Mouse (Mus musculus): ENCODE measurements around the gene Ugt1a8. TPM values are rescaled to one million over a fixed set of nuclear protein-coding genes. Genes with fewer than 3 reads are reported as not detected.
"Not testable (repeated sequence)": the region's sequence is repeated elsewhere in the genome, so short reads cannot be mapped to it uniquely, and the experiment has no call there.

The Ugt1a8 gene
- not detected for total RNA-seq (2021)

DNA sequence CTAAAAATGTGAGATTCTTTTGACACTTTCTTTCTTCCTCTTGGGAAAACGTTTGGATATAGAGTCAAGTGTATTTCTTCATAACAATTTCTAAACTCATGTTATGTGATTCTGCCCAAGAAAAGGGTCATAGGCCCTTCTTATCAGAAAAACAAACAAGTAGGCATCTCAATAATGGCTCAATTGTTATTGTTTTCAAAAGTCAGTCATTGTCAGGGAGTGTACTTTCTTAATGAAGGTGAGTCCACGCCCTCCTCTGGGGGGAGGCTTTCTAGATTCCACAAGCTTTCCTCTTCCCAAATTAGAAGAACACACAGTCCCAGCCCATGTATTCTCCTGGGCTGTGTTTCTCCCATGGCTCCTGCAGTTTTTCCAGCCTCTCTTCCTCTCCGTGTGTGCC lies at the start of gene Ugt1a8:
TSS of gene Ugt1a8 (plus strand) at position 301 of the 400 bp plus-strand sequence.
- no peak for DNase-seq

DNA sequence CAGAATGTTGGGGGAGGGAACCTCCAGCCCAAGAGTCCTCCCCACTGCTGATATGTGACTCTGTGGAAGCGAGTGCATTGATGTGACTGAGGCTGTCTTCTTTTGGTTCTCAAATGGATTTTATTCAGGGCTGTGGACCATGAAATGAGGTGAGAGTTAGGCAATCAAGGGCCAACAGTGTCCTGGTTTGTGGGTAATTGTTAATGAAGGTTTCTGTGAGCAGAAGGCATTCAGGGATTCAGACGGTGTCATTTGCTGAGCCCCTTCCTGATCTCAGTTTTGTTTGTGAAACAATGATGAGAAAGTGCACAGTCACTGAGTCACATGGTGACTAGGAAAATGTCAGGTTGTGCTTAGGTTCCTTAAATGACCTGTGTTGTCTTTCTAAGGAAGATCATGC lies 44.6 kb upstream of the Ugt1a8 start:
- DNase-seq: not testable (repeated sequence)

- not testable (repeated sequence) for DNase-seq
Measured at GRCm38 (mm10) chr1:88044832-88045437, 42.7 kb upstream of the Ugt1a8 start.

DNA sequence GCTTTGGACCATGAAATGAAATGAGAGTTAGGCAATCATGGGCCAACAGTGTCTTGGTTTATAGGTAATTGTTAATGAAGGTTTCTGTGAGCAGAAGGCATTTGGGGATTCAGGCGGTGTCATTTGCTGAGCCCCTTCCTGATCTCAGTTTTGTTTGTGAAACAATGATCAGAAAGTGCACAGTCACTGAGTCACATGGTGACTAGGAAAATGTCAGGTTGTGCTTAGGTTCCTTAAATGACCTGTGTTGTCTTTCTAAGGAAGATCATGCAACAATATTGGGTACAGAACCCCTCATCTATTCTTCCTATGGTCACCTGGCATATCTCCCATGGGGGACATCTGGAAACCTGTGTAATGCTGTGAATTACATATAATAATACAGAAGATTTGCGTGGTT lies 40.2 kb upstream of the Ugt1a8 start:
- DNase-seq: not testable (repeated sequence)

DNA sequence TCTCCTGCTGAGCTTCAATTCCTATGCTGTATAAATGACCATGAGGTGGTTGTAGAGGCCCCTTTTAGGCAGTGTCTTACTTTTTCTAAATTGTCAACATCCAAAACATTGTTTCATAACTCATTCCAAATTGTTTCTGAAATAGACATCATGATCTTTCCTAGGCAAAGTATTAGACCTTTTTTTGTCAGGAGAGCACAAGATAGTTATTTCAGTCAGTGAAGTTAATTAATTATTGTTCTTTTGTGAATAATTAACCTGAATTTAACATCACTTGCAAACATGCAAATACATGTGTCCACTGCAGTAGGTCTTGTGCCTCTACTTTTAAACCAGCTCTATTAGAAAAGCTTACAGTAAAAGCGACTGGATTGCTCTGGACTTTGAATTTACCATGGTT lies 32.5 kb upstream of the Ugt1a8 start, which contains the start of gene Ugt1a10:
TSS of gene Ugt1a10 (plus strand) at position 301 of the 400 bp plus-strand sequence.
- DNase-seq: no peak

- DNase-seq: not testable (repeated sequence)
Measured at GRCm38 (mm10) chr1:88066472-88067102, 21.0 kb upstream of the Ugt1a8 start.

- DNase-seq: no peak
Measured at GRCm38 (mm10) chr1:88070495-88070894, 17.1 kb upstream of the Ugt1a8 start, which contains the start of gene Ugt1a9. Gene Ugt1a9 (plus strand): TSS chr1:88070800.

DNA sequence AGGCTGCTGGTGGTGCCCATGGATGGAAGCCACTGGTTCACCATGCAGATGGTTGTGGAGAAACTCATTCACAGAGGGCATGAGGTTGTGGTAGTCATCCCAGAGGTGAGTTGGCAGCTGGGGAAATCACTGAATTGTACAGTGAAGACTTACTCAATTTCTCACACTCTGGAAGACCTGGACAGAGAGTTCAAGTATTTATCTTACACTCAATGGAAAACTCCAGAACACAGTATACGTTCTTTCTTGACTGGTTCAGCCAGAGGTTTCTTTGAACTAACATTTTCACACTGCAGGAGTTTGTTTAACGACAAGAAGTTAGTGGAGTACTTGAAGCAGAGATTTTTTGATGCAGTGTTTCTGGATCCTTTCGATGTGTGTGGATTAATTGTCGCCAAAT lies 16.7 kb upstream of the Ugt1a8 start:
- DNase-seq: no peak

DNA sequence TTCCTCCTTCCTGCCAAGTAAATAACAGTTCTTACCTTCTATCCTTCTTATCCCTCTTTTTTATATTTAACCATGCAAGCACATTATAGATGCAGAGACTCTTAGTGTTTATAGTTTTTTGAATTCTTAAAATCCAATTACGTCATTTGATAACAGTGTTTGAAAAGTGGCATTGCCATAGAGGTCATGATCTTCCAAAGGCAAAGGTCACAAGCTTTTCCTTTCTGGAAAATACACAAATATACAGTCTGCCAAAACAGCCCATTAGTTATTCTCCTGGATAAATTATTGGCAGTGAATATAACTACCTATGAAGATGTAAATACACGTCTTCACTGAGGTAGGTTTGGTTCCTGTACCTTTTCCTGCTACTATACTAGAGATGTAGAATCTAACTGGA lies 13.1 kb upstream of the Ugt1a8 start:
- no peak for DNase-seq

- DNase-seq: no peak
Measured at GRCm38 (mm10) chr1:88077128-88077527, 10.5 kb upstream of the Ugt1a8 start.

DNA sequence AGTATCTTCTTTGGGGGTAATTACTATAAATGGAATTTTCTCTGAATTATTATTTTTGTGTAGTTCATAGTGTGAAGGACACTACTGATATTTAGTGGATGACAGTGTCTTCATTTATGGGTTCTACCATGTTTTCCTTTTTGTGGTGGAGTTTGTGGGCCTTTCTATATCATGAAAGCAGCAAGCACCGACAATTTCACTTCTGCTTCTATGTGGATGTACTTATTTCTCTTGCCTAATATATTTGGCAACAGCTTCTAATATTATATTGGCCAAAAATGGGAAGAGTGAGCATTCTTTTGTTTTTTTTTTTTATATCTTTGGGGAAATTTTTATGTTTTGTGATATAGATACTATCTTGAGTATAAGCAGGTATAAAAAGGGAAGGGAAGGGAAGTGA lies 5.9 kb upstream of the Ugt1a8 start:
- DNase-seq: no peak

- DNase-seq: no peak
Measured at GRCm38 (mm10) chr1:88086125-88086524, 1.5 kb upstream of the Ugt1a8 start.

GRCm38 (mm10) chr1:88092341-88092740 lies 4.7 kb downstream of the Ugt1a8 start:
- no peak for DNase-seq

DNA sequence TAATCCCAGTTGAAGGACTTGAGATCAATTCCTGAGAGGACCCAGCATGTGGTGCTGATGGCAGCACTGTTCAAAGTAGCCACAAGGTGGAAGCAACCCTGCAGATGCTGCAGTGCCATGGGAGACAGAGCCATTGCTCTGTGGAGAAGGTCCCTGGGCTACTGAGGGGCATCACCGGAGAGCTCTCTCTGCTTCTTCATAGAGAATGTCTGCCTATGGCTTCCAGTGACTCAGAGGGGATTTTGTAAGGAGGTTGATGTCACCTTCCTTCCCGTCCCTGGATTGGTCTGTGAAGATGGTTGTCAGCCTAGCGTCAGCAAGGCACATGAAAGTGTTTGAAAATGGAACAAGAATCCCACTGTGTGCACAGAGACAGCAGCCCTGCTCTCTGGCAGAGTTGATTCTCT lies 6.7 kb downstream of the Ugt1a8 start:
- not testable (repeated sequence) for DNase-seq

GRCm38 (mm10) chr1:88094941-88095492 lies 7.4 kb downstream of the Ugt1a8 start, which contains the start of gene Ugt1a7c:
Gene Ugt1a7c (plus strand): TSS chr1:88095062.
- DNase-seq: no peak

GRCm38 (mm10) chr1:88098546-88098945 lies 10.9 kb downstream of the Ugt1a8 start:
- not testable (repeated sequence) for DNase-seq

DNA sequence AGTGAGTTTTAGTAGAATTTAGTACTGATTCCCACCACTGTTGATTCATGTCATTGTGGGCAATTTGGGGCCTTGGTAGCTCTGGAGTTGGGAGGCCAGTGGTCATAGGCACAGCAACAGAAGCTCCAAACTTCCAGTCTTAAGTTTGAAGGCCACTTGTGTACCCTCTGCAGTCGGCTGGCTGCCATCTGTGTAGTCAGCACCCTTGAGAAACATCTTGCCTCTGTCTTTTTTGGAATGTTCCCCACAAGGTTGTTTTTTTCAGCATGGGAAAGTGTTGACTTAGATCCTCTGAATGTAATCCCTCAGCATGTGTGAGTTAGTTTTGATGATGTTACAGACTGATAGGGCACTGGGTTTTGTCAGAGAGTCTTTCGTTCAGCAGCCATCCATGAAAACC lies 12.1 kb downstream of the Ugt1a8 start:
- DNase-seq: not testable (repeated sequence)

DNA sequence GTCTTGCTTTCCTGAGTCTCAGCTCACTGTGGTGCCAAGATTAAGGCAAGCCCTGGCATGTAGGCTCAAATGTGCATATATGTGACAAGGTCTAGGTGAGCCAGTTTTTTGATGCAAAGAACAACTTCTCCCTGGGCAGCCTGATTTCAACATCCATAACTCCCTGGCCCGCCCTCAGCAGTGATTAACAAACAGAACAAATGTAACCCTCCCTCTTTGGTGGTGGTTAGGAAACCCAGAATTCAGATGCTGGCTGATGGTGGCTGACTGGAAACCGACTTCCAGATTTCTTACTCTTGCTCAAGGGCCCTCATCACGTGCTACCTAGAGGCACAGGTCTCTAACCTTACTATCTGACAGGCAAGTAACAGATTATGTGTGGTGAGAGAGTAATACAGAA lies 15.4 kb downstream of the Ugt1a8 start, which contains the start of gene Ugt1a6b:
TSS of gene Ugt1a6b (plus strand) at position 234 of the 400 bp plus-strand sequence.
- not testable (repeated sequence) for DNase-seq

- DNase-seq: not testable (repeated sequence)
Measured at GRCm38 (mm10) chr1:88103697-88104468, 16.3 kb downstream of the Ugt1a8 start.

DNA sequence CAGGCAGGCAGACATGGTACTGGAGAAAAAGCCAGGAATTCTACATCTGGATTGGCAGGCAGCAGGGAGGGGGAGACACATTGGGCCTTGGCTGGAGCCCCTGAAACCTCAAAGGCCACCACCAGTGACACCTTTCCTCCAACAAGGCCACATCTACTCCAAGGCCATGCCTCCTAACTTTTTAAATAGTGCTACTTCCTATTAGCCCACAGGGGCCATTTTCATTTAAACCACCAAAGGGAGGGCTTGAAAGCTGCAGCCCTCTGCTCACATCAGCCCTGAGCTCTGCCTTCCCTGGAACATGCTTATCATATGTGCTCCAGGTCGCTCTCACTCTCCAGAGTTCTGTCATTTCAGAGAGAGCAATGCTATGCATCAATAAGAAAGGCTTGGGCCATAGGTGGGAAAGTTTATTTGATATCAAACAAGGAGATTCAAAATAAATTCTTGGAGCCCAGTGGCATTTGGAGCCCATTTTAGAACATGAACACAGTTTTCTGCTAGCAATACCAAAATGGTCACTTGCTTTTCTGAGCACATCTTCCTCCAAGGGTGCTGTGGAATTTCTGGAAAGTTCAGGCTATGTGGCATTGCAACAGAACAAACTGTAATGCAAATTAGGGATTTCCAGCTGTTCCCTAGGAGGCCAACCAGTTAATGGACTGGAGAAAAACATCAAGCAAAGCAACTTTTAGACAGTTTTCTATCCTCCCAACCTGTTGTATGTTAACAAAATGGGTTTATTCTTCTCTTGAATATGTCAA lies 17.2 kb downstream of the Ugt1a8 start:
- no peak for DNase-seq

DNA sequence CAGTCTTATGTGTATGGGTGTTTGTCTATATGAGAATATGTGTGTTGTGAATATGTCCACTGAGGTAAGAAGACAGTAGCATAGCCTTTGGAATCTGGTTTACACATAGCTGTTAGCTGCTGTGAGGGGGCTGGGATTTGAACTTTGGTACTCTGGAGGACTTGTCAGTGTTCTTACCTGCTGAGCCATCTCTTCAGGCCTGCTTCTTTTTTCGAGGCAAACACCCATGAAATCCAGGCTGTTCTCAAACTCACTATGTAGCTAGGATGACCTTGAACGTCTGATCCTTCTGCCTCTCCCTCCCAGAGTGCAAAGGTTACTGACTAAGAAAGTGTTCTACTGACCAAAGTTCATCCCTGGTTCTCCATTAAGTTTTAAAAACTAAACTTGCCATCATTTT lies 18.0 kb downstream of the Ugt1a8 start:
- DNase-seq: no peak

DNA sequence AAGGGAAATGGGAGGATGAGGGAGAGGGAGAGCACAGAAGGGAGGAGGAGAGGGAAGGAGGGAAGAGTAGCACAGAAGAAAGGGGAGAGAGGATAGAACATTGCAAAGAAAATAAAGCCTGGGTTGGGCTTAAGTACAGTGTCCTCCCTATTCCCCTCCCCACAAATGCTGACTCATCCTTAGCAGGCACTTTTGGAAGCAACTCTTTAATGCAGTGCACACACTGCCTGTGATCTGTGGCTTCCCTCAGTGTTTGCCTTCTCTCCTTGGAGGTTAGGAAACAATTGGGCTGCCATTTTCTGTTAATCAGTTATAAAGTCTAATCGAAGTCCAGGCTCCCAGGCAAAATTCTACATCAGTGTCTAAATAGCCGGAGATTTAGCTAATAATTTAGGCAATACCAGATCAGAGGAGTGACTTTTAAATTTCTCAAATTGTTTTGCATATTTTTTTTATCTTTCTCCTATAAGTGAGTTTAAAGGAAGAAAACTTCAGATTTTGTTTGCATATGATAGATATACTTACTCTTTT lies 21.5 kb downstream of the Ugt1a8 start:
- DNase-seq: not testable (repeated sequence)
